Mouse (Mus musculus): Measurements from ENCODE around the gene Dck.

Dck gene

GRCm38 (mm10) chr5:88791256-88792245, 26.8 kb downstream of the Dck start:
- in situ Hi-C loops (cut with MboI; ENCODE audit: low sequenced_read_pairs), result loop anchor here (25.0 kb wide), 2 partner anchors 896 to 1396 kb away; no protein-coding TSS in a partner anchor

- in situ Hi-C loops (cut with MboI; ENCODE audit: low sequenced_read_pairs), result loop anchor here (25.0 kb wide), 2 partner anchors 894 to 1394 kb away; no protein-coding TSS in a partner anchor
Observed at GRCm38 (mm10) chr5:88793676-88794075, 28.9 kb downstream of the Dck start.

- in situ Hi-C loops (cut with MboI; ENCODE audit: low sequenced_read_pairs), result loop anchor here (25.0 kb wide), 2 partner anchors 891 to 1391 kb away; no protein-coding TSS in a partner anchor
Observed at GRCm38 (mm10) chr5:88795910-88796584, 31.3 kb downstream of the Dck start.

GRCm38 (mm10) chr5:88796588-88796987, 31.8 kb downstream of the Dck start:
- in situ Hi-C loops (cut with MboI; ENCODE audit: low sequenced_read_pairs), result loop anchor here (25.0 kb wide), 2 partner anchors 891 to 1391 kb away; no protein-coding TSS in a partner anchor

GRCm38 (mm10) chr5:88797121-88797520, 32.3 kb downstream of the Dck start:
- in situ Hi-C loops (cut with MboI; ENCODE audit: low sequenced_read_pairs), result loop anchor here (25.0 kb wide), 2 partner anchors 890 to 1390 kb away; no protein-coding TSS in a partner anchor

GRCm38 (mm10) chr5:88805616-88806015, 40.8 kb downstream of the Dck start:
- in situ Hi-C loops (cut with MboI; ENCODE audit: low sequenced_read_pairs), result no loop called here

GRCm38 (mm10) chr5:88806278-88806677, 41.5 kb downstream of the Dck start:
- in situ Hi-C loops (cut with MboI; ENCODE audit: low sequenced_read_pairs), result no loop called here

- in situ Hi-C loops (cut with MboI; ENCODE audit: low sequenced_read_pairs), result no loop called here
Observed at GRCm38 (mm10) chr5:88807342-88807741, 42.5 kb downstream of the Dck start.

- in situ Hi-C loops (cut with MboI; ENCODE audit: low sequenced_read_pairs), result no loop called here
Observed at GRCm38 (mm10) chr5:88813188-88813587, 48.4 kb downstream of the Dck start.

GRCm38 (mm10) chr5:88814552-88814951, 49.8 kb downstream of the Dck start:
- in situ Hi-C loops (cut with MboI; ENCODE audit: low sequenced_read_pairs), result no loop called here

GRCm38 (mm10) chr5:88821542-88821941, 56.7 kb downstream of the Dck start:
- in situ Hi-C loops (cut with MboI; ENCODE audit: low sequenced_read_pairs), result no loop called here

GRCm38 (mm10) chr5:88824838-88825237, 60.0 kb downstream of the Dck start:
- in situ Hi-C loops (cut with MboI; ENCODE audit: low sequenced_read_pairs), result no loop called here

GRCm38 (mm10) chr5:88829835-88830571, 65.2 kb downstream of the Dck start:
- in situ Hi-C loops (cut with MboI; ENCODE audit: low sequenced_read_pairs), result no loop called here

- in situ Hi-C loops (cut with MboI; ENCODE audit: low sequenced_read_pairs), result no loop called here
Observed at GRCm38 (mm10) chr5:88830880-88831279, 66.1 kb downstream of the Dck start.

GRCm38 (mm10) chr5:88831935-88832334, 67.1 kb downstream of the Dck start:
- in situ Hi-C loops (cut with MboI; ENCODE audit: low sequenced_read_pairs), result no loop called here

Measured in CH12F3 (cell line).